8 mouse cellular contexts compared by ENCODE assay signal in the genomic region with DNA sequence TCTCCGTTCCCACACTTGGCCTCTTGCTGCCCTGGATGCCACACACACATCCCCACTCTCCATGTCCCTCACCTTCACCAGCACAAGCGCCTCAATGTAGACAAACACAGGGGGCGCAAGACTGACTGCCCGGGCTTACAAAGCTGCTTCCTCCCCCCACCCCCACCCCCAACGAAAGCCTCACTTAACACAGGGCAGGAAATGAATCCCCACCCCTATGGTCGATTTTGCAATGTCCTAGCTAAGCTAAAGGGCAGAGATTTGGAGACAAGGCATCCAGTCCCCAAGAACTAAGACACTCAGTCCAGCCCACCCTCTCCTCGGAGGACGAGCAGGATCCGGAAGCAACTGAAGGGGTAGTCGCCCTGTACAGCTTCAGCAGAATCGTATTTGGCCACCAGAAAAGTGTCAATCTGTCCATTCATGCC. TPM values are rescaled to one million over a fixed set of nuclear protein-coding genes. Genes with fewer than 3 reads are reported as not detected.
DNase-seq lines count a peak whose midpoint lies in the region; ATAC-seq and TF ChIP-seq lines count a peak whose summit lies in the region.

No protein-coding gene starts in this region.

- no peak overlapping the region for H3K27ac ChIP-seq in heart, embryonic 12.5 days (ENCODE audit: poor library complexity, severe bottlenecking)
- no peak overlapping the region for H3K27ac ChIP-seq in bone marrow macrophage, adult 2 months (ENCODE audit: insufficient read depth, low read depth, low read length)
- no peak overlapping the region for H3K27ac ChIP-seq in hindbrain, embryonic 11.5 days (ENCODE audit: low read depth, low read length)
- H3K27ac ChIP-seq in lung, embryonic 15.5 days = peak overlapping the region; percentile 45; the same call in 1 of the 2 replicates

- peak overlapping the region; percentile 83 for H3K4me2 ChIP-seq in heart, embryonic 12.5 days
- H3K4me2 ChIP-seq in hindbrain, embryonic 11.5 days (replicated peaks; ENCODE audit: low read depth, low read length) = peak overlapping the region; percentile 56
- peak overlapping the region; percentile 67 for H3K4me2 ChIP-seq in lung, embryonic 15.5 days

- peaks cover 8% of the 10 kb centered on the region for H3K4me1 ChIP-seq in heart, embryonic 12.5 days (replicated peaks)
- H3K4me1 ChIP-seq in bone marrow macrophage, adult 2 months (ENCODE audit: control insufficient read depth, insufficient read depth, low read length) = peaks cover 11% of the 10 kb centered on the region
- no peaks in the 10 kb centered on the region for H3K4me1 ChIP-seq in hindbrain, embryonic 11.5 days (replicated peaks; ENCODE audit: control insufficient read depth, insufficient read depth, low read length)
- H3K4me1 ChIP-seq in lung, embryonic 15.5 days = peaks cover 7% of the 10 kb centered on the region

- no peaks in the 10 kb centered on the region for H3K36me3 ChIP-seq in heart, embryonic 12.5 days
- no peaks in the 10 kb centered on the region for H3K36me3 ChIP-seq in hindbrain, embryonic 11.5 days (ENCODE audit: control insufficient read depth, insufficient read depth, low read length)
- no peaks in the 10 kb centered on the region for H3K36me3 ChIP-seq in lung, embryonic 15.5 days
- H3K36me3 ChIP-seq in splenic B cell, adult 2 months (ENCODE audit: control insufficient read depth, insufficient read depth, low read length, poor library complexity, severe bottlenecking) = no peaks in the 10 kb centered on the region

- H3K4me3 ChIP-seq in heart, embryonic 12.5 days = peak overlapping the region; percentile 44
- H3K4me3 ChIP-seq in bone marrow macrophage, adult 2 months (ENCODE audit: insufficient read depth, low read length) = peak overlapping the region; percentile 45
- peak overlapping the region; percentile 32 for H3K4me3 ChIP-seq in hindbrain, embryonic 11.5 days (ENCODE audit: low read depth, low read length)
- H3K4me3 ChIP-seq in lung, embryonic 15.5 days = peak overlapping the region; percentile 43

- TF ChIP-seq CTCF in bone marrow macrophage, adult 2 months (IDR thresholded peaks at IDR 0.05; ENCODE audit: low read depth, low read length) = no peak

- H3K9me3 ChIP-seq in heart, embryonic 12.5 days (replicated peaks) = no peaks in the 10 kb centered on the region
- no peaks in the 10 kb centered on the region for H3K9me3 ChIP-seq in hindbrain, embryonic 11.5 days (ENCODE audit: control insufficient read depth, low read length)
- H3K9me3 ChIP-seq in lung, embryonic 15.5 days = no peaks in the 10 kb centered on the region

- TF ChIP-seq POLR2A in bone marrow macrophage, adult 2 months (IDR thresholded peaks at IDR 0.05; ENCODE audit: borderline replicate concordance, low read depth, low read length) = no peak

- H3K9ac ChIP-seq in heart, embryonic 12.5 days = peak overlapping the region; percentile 63
- peak overlapping the region; percentile 50 for H3K9ac ChIP-seq in hindbrain, embryonic 11.5 days (ENCODE audit: low read depth, low read length)
- H3K9ac ChIP-seq in lung, embryonic 15.5 days = peak overlapping the region; percentile 20; the same call in 1 of the 2 replicates

- no peak for DNase-seq in heart, adult 18-20 months
- no peak for DNase-seq in hindbrain, embryonic 11.5 days (ENCODE audit: low spot score)
- peak; percentile 26 for DNase-seq in splenic B cell, adult 2 months (ENCODE audit: low read depth, low spot score)
- no peak for DNase-seq in layer of hippocampus, postnatal 14 days (ENCODE audit: low spot score in 2 of 2)
- no peak for DNase-seq in urinary bladder, postnatal 25 days (ENCODE audit: low spot score)

- ATAC-seq in heart, embryonic 12.5 days (ENCODE audit: insufficient number of reproducible peaks, low FRiP score) = peak; percentile 38; the same call in 1 of the 2 replicates
- ATAC-seq in hindbrain, embryonic 11.5 days (ENCODE audit: low FRiP score) = peak; percentile 68
- ATAC-seq in lung, embryonic 15.5 days (ENCODE audit: borderline replicate concordance, extremely low read depth, low FRiP score, low TSS enrichment) = peak; percentile 73

- peaks cover 29% of the 10 kb centered on the region for H3K27me3 ChIP-seq in heart, embryonic 12.5 days (replicated peaks)
- H3K27me3 ChIP-seq in hindbrain, embryonic 11.5 days (ENCODE audit: control insufficient read depth, insufficient read depth, low read length) = peaks cover 5% of the 10 kb centered on the region; the same call in 1 of the 2 replicates
- H3K27me3 ChIP-seq in lung, embryonic 15.5 days = no peaks in the 10 kb centered on the region
- no peaks in the 10 kb centered on the region for H3K27me3 ChIP-seq in splenic B cell, adult 2 months (ENCODE audit: control insufficient read depth, insufficient read depth, low read length, poor library complexity, severe bottlenecking)

- WGBS in heart, embryonic 12.5 days = 3% methylated on average over 11 of the region's 11 CpGs
- WGBS in hindbrain, embryonic 11.5 days = 4% methylated on average over 11 of the region's 11 CpGs
- 3% methylated on average over 11 of the region's 11 CpGs for WGBS in lung, embryonic 15.5 days

RNA-seq across cellular contexts. Expression of gene Eno4, which starts 32.3 kb away (rescaled TPM):
- polyA plus RNA-seq in heart, embryonic 12.5 days (2016; fragmentation: Nextera tagmentation; extraction: Ambion mirVana) = 0.10 and 0.27 TPM in 2 replicates
- total RNA-seq in heart, adult 18-20 months (2021) = under 1 TPM in 1 of 2 experiments, not detected in 1; 0.36 TPM
- polyA plus RNA-seq in bone marrow macrophage, adult 2 months (2012; ENCODE audit: insufficient read depth, insufficient read length, missing spikeins) = not detected in 2 replicates
- 0.54 and 0.99 TPM in 2 replicates for polyA plus RNA-seq in hindbrain, embryonic 11.5 days (2014; fragmentation: Nextera tagmentation; extraction: Ambion mirVana)
- polyA plus RNA-seq in lung, embryonic 15.5 days (2015; fragmentation: Nextera tagmentation; extraction: Ambion mirVana) = 1.3 and 1.4 TPM in 2 replicates
- total RNA-seq in layer of hippocampus, postnatal 14 days (2021) = 1 to 10 TPM; 1.7 to 2.1 TPM

RNA-seq across cellular contexts. Expression of gene Hspa12a, which starts 32.5 kb away (rescaled TPM):
- polyA plus RNA-seq in heart, embryonic 12.5 days (2016; fragmentation: Nextera tagmentation; extraction: Ambion mirVana) = 10.5 and 10.8 TPM in 2 replicates
- total RNA-seq in heart, adult 18-20 months (2021) = 10 to 100 TPM; 15.9 to 19.4 TPM
- polyA plus RNA-seq in bone marrow macrophage, adult 2 months (2012; ENCODE audit: insufficient read depth, insufficient read length, missing spikeins) = 0.45 TPM in 1 of 2 replicates, not detected in the other
- polyA plus RNA-seq in hindbrain, embryonic 11.5 days (2014; fragmentation: Nextera tagmentation; extraction: Ambion mirVana) = 14.5 and 15.7 TPM in 2 replicates
- 4.4 and 5.1 TPM in 2 replicates for polyA plus RNA-seq in lung, embryonic 15.5 days (2015; fragmentation: Nextera tagmentation; extraction: Ambion mirVana)
- total RNA-seq in layer of hippocampus, postnatal 14 days (2021) = 100 to 1,000 TPM; 256 to 270 TPM
